Mouse (Mus musculus) forebrain, embryonic 11.5 days (tissue): ENCODE data around the gene Ldlrad3. TPM values are rescaled to one million over a fixed set of nuclear protein-coding genes. Genes with fewer than 3 reads are reported as not detected.

Experiments used
- ATAC-seq: fragments of 200-750 bp; cut with Nextera tagmentation; replicated peaks from 2 replicates; pipeline ENCODE4 v1.8.0; 2017; ENCODE audit warnings: moderate TSS enrichment; ENCODE audit not compliant: low FRiP score
- DNase-seq: peaks from one replicate; pipeline ENCODE4 v3.0.0-alpha.2; 2017; ENCODE audit warnings: low spot score
- H3K27ac ChIP-seq: fragments of 300-500 bp; sonication (generic); 2 replicates; pipeline ENCODE4 v1.5.1; 2014; ENCODE audit warnings: low read depth, low read length
- H3K27me3 ChIP-seq: fragments of 300-500 bp; sonication (generic); 2 replicates; pipeline ENCODE4 v1.6.1; 2014; ENCODE audit warnings: mild to moderate bottlenecking, low read length, mixed read lengths; ENCODE audit not compliant: control insufficient read depth, insufficient read depth
- H3K36me3 ChIP-seq: fragments of 300-500 bp; sonication (generic); 2 replicates; pipeline ENCODE4 v1.6.1; 2014; ENCODE audit warnings: mild to moderate bottlenecking, low read length, moderate library complexity, mixed read lengths; ENCODE audit not compliant: control insufficient read depth, insufficient read depth
- H3K4me1 ChIP-seq: fragments of 300-500 bp; sonication (generic); replicated peaks from 2 replicates; pipeline ENCODE4 v1.6.1; 2014; ENCODE audit warnings: low read length, mixed read lengths; ENCODE audit not compliant: control insufficient read depth, insufficient read depth
- H3K4me2 ChIP-seq: fragments of 300-500 bp; sonication (generic); 2 replicates; pipeline ENCODE4 v1.6.1; 2014; ENCODE audit warnings: low read depth, mild to moderate bottlenecking, low read length, moderate library complexity, mixed read lengths; ENCODE audit not compliant: severe bottlenecking
- H3K4me3 ChIP-seq: fragments of 300-500 bp; sonication (generic); 2 replicates; pipeline ENCODE4 v1.5.1; 2014; ENCODE audit warnings: low read depth, low read length
- H3K9ac ChIP-seq: fragments of 300-500 bp; sonication (generic); 2 replicates; pipeline ENCODE4 v1.6.1; 2014; ENCODE audit warnings: low read length
- H3K9me3 ChIP-seq: fragments of 300-500 bp; sonication (generic); 2 replicates; pipeline ENCODE4 v1.6.1; 2016; ENCODE audit warnings: low read length, mixed read lengths; ENCODE audit not compliant: control insufficient read depth
- WGBS: fragments of 180-500 bp; shearing (Covaris S2); extraction: QIAGEN DNeasy Blood & Tissue Kit; methylation state at CpG from one replicate; pipeline ENCODE4 v1.1.7; 2014; 5-methylcytosine and 5-hydroxymethylcytosine counted together
- polyA plus RNA-seq: library from polyadenylated mRNA; unstranded; fragments of >200 nt; fragmentation: Nextera tagmentation; extraction: Ambion mirVana; gene quantifications from 2 replicates; pipeline ENCODE4 v1.2.1, GENCODE M21; 2014

Ldlrad3 gene
- polyA plus RNA-seq, 1 experiment from 2014 or later, result 60.7 TPM

GRCm38 (mm10) chr2:102014538-102015113, 171.6 kb downstream of the Ldlrad3 start:
- Histone ChIP-seq H3K4me1 (no peaks in the 10 kb centered on the region; the same call in 1 of the 2 replicates), H3K27ac (no peak overlapping the region), H3K27me3 (no peaks in the 10 kb centered on the region), H3K36me3 (no peaks in the 10 kb centered on the region), H3K4me3 (no peak overlapping the region), H3K4me2 (no peak overlapping the region), H3K9me3 (no peaks in the 10 kb centered on the region), H3K9ac (no peak overlapping the region)
- DNase-seq (no peak), ATAC-seq (no peak)
- WGBS, result 92% methylated on average over 6 of the region's 6 CpGs

GRCm38 (mm10) chr2:102011311-102011975, 174.7 kb downstream of the Ldlrad3 start:
- no peaks in the 10 kb centered on the region for H3K9me3 ChIP-seq
- 73% methylated on average over 6 of the region's 6 CpGs for WGBS
- H3K36me3 ChIP-seq, result no peaks in the 10 kb centered on the region
- no peak overlapping the region for H3K4me2 ChIP-seq
- H3K4me1 ChIP-seq, result peaks cover 8% of the 10 kb centered on the region
- DNase-seq, result no peak
- H3K9ac ChIP-seq, result no peak overlapping the region
- H3K4me3 ChIP-seq, result no peak overlapping the region
- no peak for ATAC-seq
- H3K27ac ChIP-seq, result no peak overlapping the region
- H3K27me3 ChIP-seq, result no peaks in the 10 kb centered on the region

- H3K4me3 ChIP-seq, result no peak overlapping the region
- ATAC-seq, result no peak
- no peak overlapping the region for H3K27ac ChIP-seq
- H3K9ac ChIP-seq, result no peak overlapping the region
- H3K9me3 ChIP-seq, result no peaks in the 10 kb centered on the region
- DNase-seq, result no peak
- 73% methylated on average over 6 of the region's 6 CpGs for WGBS
- H3K4me1 ChIP-seq, result peaks cover 24% of the 10 kb centered on the region
- H3K36me3 ChIP-seq, result no peaks in the 10 kb centered on the region
- no peak overlapping the region for H3K4me2 ChIP-seq
- H3K27me3 ChIP-seq, result no peaks in the 10 kb centered on the region
These were observed 176.4 kb downstream of the Ldlrad3 start for GRCm38 (mm10) chr2:102009766-102010265.

GRCm38 (mm10) chr2:102006143-102006542, 180.0 kb downstream of the Ldlrad3 start:
- peaks cover 51% of the 10 kb centered on the region for H3K4me1 ChIP-seq
- no peak overlapping the region for H3K4me3 ChIP-seq
- no peak overlapping the region for H3K4me2 ChIP-seq
- DNase-seq (no peak), ATAC-seq (peak; percentile 40)
- no peaks in the 10 kb centered on the region for H3K36me3 ChIP-seq
- H3K27me3 ChIP-seq, result no peaks in the 10 kb centered on the region
- H3K9ac ChIP-seq, result peak overlapping the region; percentile 33; the same call in 1 of the 2 replicates
- H3K9me3 ChIP-seq, result no peaks in the 10 kb centered on the region
- H3K27ac ChIP-seq, result peak overlapping the region; percentile 33; the same call in 1 of the 2 replicates
- WGBS, result 13% methylated on average over 4 of the region's 4 CpGs

GRCm38 (mm10) chr2:102005377-102006007, 180.7 kb downstream of the Ldlrad3 start:
- Histone ChIP-seq H3K9me3 (no peaks in the 10 kb centered on the region), H3K4me2 (no peak overlapping the region), H3K4me3 (no peak overlapping the region), H3K36me3 (no peaks in the 10 kb centered on the region), H3K9ac (peak overlapping the region; percentile 33; the same call in 1 of the 2 replicates), H3K4me1 (peaks cover 51% of the 10 kb centered on the region), H3K27me3 (no peaks in the 10 kb centered on the region), H3K27ac (peak overlapping the region; percentile 33; the same call in 1 of the 2 replicates)
- ATAC-seq (no peak; the same call in 1 of the 2 replicates), DNase-seq (no peak)
- 32% methylated on average over 8 of the region's 8 CpGs for WGBS

- Histone ChIP-seq H3K4me3 (no peak overlapping the region), H3K9ac (no peak overlapping the region), H3K36me3 (no peaks in the 10 kb centered on the region), H3K4me2 (peak overlapping the region; percentile 3; the same call in 1 of the 2 replicates), H3K9me3 (no peaks in the 10 kb centered on the region), H3K27ac (peak overlapping the region; percentile 92), H3K4me1 (peaks cover 51% of the 10 kb centered on the region), H3K27me3 (no peaks in the 10 kb centered on the region)
- no peak for ATAC-seq
- no peak for DNase-seq
- WGBS, result 55% methylated on average over 7 of the region's 7 CpGs
These were observed 182.4 kb downstream of the Ldlrad3 start for GRCm38 (mm10) chr2:102003776-102004264.

GRCm38 (mm10) chr2:102002974-102003775, 183.0 kb downstream of the Ldlrad3 start:
- Histone ChIP-seq H3K4me1 (peaks cover 51% of the 10 kb centered on the region), H3K4me3 (no peak overlapping the region), H3K27me3 (no peaks in the 10 kb centered on the region), H3K27ac (peak overlapping the region; percentile 92), H3K9ac (peak overlapping the region; percentile 51; the same call in 1 of the 2 replicates), H3K4me2 (peak overlapping the region; percentile 3; the same call in 1 of the 2 replicates), H3K36me3 (no peaks in the 10 kb centered on the region), H3K9me3 (no peaks in the 10 kb centered on the region)
- 16% methylated on average over 8 of the region's 8 CpGs for WGBS
- ATAC-seq (peak; percentile 74), DNase-seq (peak; percentile 69)
